Mouse (Mus musculus) embryonic facial prominence, embryonic 13.5 days (tissue): Measurements from ENCODE around the gene Lenep. TPM values are rescaled to one million over a fixed set of nuclear protein-coding genes. Genes with fewer than 3 reads are reported as not detected.

Source experiments
- ATAC-seq: fragments of 200-750 bp; cut with Nextera tagmentation; 2 replicates; pipeline ENCODE4 v1.8.0; 2017; ENCODE audit warnings: low read depth; ENCODE audit not compliant: insufficient number of reproducible peaks, insufficient read depth, low FRiP score, low TSS enrichment
- H3K27ac ChIP-seq: fragments of 300-500 bp; sonication (generic); 2 replicates; pipeline ENCODE4 v1.5.1; 2015; ENCODE audit warnings: moderate library complexity, mild to moderate bottlenecking, inconsistent platforms
- H3K27me3 ChIP-seq: fragments of 300-500 bp; sonication (generic); 2 replicates; pipeline ENCODE4 v1.6.1; 2015; ENCODE audit warnings: mild to moderate bottlenecking, inconsistent platforms
- H3K36me3 ChIP-seq: fragments of 300-500 bp; sonication (generic); 2 replicates; pipeline ENCODE4 v1.6.1; 2015; ENCODE audit warnings: mild to moderate bottlenecking, inconsistent platforms
- H3K4me1 ChIP-seq: fragments of 300-500 bp; sonication (generic); 2 replicates; pipeline ENCODE4 v1.6.1; 2015; ENCODE audit warnings: inconsistent platforms
- H3K4me2 ChIP-seq: fragments of 300-500 bp; sonication (generic); 2 replicates; pipeline ENCODE4 v1.6.1; 2015; ENCODE audit warnings: moderate library complexity, mild to moderate bottlenecking, inconsistent platforms
- H3K4me3 ChIP-seq: fragments of 300-500 bp; sonication (generic); 2 replicates; pipeline ENCODE4 v1.5.1; 2015; ENCODE audit warnings: mild to moderate bottlenecking, inconsistent platforms
- H3K9ac ChIP-seq: fragments of 300-500 bp; sonication (generic); 2 replicates; pipeline ENCODE4 v1.6.1; 2015; ENCODE audit warnings: mild to moderate bottlenecking, inconsistent platforms
- H3K9me3 ChIP-seq: fragments of 300-500 bp; sonication (generic); 2 replicates; pipeline ENCODE4 v1.6.1; 2016; ENCODE audit warnings: inconsistent platforms
- WGBS: fragments of 180-500 bp; shearing (Covaris S2); methylation state at CpG from one replicate; pipeline ENCODE4 v1.1.7; 2015; ENCODE audit warnings: mixed read lengths; 5-methylcytosine and 5-hydroxymethylcytosine counted together
- polyA plus RNA-seq: library from polyadenylated mRNA; unstranded; fragments of >200 nt; fragmentation: Nextera tagmentation; extraction: Ambion mirVana; gene quantifications from 2 replicates; pipeline ENCODE4 v1.2.1, GENCODE M21; 2015

Gene Lenep
- polyA plus RNA-seq, 1 experiment from 2014 or later, result not detected

DNA sequence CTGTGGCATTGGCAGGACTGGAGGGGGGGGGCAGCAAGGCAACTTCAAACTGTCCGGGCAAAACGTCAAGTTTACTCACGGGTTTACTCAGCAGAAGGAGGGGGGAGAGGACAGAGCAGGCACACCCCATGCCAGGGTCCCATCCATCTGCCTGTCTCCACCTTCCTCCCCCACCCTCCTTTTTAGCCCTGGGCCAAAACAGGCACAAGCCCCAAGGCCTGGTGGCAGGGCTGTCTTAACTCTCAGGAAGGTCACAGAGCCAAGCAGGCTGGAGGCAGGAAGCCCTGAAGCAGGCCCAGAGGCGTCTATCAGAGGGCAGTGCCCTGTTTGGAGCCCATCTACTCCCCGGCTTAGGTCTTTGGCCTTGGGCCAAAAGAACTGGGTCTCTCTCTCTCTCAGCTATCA, 12.5 kb downstream of the Lenep start:
- peak overlapping the region; percentile 94; the same call in 1 of the 2 replicates for H3K4me2 ChIP-seq
- no peak overlapping the region for H3K4me3 ChIP-seq
- H3K36me3 ChIP-seq, result no peaks in the 10 kb centered on the region
- ATAC-seq, result no peak
- WGBS, result 52% methylated on average over 5 of the region's 5 CpGs
- peak overlapping the region; percentile 16; the same call in 1 of the 2 replicates for H3K27ac ChIP-seq
- peaks cover 66% of the 10 kb centered on the region for H3K4me1 ChIP-seq
- H3K27me3 ChIP-seq, result peaks cover 29% of the 10 kb centered on the region
- no peak overlapping the region for H3K9ac ChIP-seq
- H3K9me3 ChIP-seq, result no peaks in the 10 kb centered on the region

- Histone ChIP-seq H3K27me3 (peaks cover 29% of the 10 kb centered on the region), H3K4me3 (no peak overlapping the region), H3K4me1 (peaks cover 66% of the 10 kb centered on the region), H3K9ac (no peak overlapping the region), H3K36me3 (no peaks in the 10 kb centered on the region), H3K9me3 (no peaks in the 10 kb centered on the region), H3K4me2 (no peak overlapping the region), H3K27ac (no peak overlapping the region)
- ATAC-seq, result no peak
- 54% methylated on average over 6 of the region's 6 CpGs for WGBS
Measured at GRCm38 (mm10) chr3:89388901-89389740, 13.5 kb downstream of the Lenep start.

GRCm38 (mm10) chr3:89388134-89388881, 14.3 kb downstream of the Lenep start:
- Histone ChIP-seq H3K36me3 (no peaks in the 10 kb centered on the region), H3K27me3 (peaks cover 29% of the 10 kb centered on the region), H3K9me3 (no peaks in the 10 kb centered on the region), H3K4me2 (0 out of 2 replicates have a peak overlapping the region, but pooled peaks have one; percentile 2), H3K4me1 (peaks cover 64% of the 10 kb centered on the region), H3K27ac (no peak overlapping the region), H3K9ac (no peak overlapping the region), H3K4me3 (no peak overlapping the region)
- WGBS, result 69% methylated on average over 11 of the region's 11 CpGs
- ATAC-seq, result no peak

- H3K4me1 ChIP-seq, result peaks cover 60% of the 10 kb centered on the region
- peaks cover 24% of the 10 kb centered on the region for H3K27me3 ChIP-seq
- 70% methylated on average over 11 of the region's 11 CpGs for WGBS
- H3K9ac ChIP-seq, result no peak overlapping the region
- H3K4me3 ChIP-seq, result no peak overlapping the region; the same call in 1 of the 2 replicates
- H3K27ac ChIP-seq, result peak overlapping the region; percentile 11; the same call in 1 of the 2 replicates
- no peak for ATAC-seq
- 0 out of 2 replicates have a peak overlapping the region, but pooled peaks have one; percentile 2 for H3K4me2 ChIP-seq
- no peaks in the 10 kb centered on the region for H3K9me3 ChIP-seq
- H3K36me3 ChIP-seq, result no peaks in the 10 kb centered on the region
Measured at GRCm38 (mm10) chr3:89387632-89388031, 15.0 kb downstream of the Lenep start.

- Histone ChIP-seq H3K9me3 (no peaks in the 10 kb centered on the region), H3K4me3 (no peak overlapping the region; the same call in 1 of the 2 replicates), H3K27ac (peak overlapping the region; percentile 7; the same call in 1 of the 2 replicates), H3K36me3 (no peaks in the 10 kb centered on the region), H3K27me3 (peaks cover 15% of the 10 kb centered on the region), H3K9ac (peak overlapping the region; percentile 36; the same call in 1 of the 2 replicates), H3K4me2 (peak overlapping the region; percentile 33), H3K4me1 (peaks cover 51% of the 10 kb centered on the region)
- 38% methylated on average over 17 of the region's 17 CpGs for WGBS
- ATAC-seq, result no peak
Measured at GRCm38 (mm10) chr3:89386438-89387420, 15.9 kb downstream of the Lenep start.

DNA sequence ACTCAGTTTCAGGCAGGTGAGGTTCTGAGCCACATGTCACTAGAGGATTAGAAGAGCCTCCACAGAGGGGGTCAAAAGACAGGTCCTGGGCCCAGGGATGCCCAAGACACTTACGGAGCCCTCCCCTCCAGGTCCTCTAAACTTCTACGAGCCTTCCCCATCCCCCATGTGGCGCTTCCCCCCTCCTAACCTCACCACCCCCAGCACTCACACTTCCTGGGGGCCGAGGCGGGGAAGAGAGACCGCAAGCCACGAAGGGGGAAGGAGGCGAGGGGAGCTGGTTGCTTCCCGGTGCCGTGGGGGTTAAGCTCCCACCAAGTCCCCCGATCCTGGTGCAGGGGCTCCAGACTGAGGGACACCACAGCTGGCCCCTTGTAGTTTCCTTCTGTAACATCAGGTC, 17.1 kb downstream of the Lenep start:
- Histone ChIP-seq H3K36me3 (peaks cover 5% of the 10 kb centered on the region; the same call in 1 of the 2 replicates), H3K4me2 (peak overlapping the region; percentile 7; the same call in 1 of the 2 replicates), H3K27ac (no peak overlapping the region), H3K4me3 (no peak overlapping the region), H3K9ac (no peak overlapping the region), H3K9me3 (no peaks in the 10 kb centered on the region), H3K27me3 (peaks cover 2% of the 10 kb centered on the region; the same call in 1 of the 2 replicates), H3K4me1 (peaks cover 38% of the 10 kb centered on the region)
- 29% methylated on average over 11 of the region's 11 CpGs for WGBS
- no peak for ATAC-seq

DNA sequence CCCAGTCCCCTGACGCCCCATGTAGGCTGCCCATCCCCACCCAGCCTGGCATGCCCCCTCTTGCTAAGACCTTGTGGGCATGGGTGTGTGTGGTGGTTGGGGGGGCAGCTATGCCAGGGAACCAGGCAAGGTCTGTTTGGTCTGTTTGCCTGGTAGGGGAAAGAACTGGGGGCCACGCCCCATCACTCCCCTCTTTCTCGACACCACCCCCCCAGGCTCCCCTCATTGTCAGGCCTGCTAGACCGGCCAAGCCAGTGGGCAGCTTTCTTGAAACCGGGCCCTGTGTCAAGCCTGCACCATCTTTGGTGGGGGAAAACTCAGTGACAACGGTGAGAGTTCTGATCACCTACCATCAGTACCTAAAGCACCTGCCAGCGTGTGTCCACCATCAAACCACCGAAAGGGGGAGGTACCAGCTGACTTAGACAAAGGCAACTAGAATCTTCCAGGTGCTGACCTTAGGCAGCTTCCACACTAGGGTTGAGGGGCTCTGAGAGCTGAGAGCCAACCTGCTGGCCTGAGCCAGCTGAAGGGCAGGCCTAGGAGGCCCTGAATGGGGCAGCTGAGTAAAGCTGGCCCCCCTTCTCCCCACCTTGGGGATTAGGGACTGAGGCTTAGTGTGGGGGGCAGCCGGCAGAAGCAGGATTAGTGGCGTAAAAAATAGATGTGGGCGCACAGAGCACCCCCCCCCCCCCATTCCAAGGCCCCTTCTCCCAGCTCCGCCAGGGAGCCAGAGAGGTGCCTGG, 18.1 kb downstream of the Lenep start:
- Histone ChIP-seq H3K4me1 (peaks cover 34% of the 10 kb centered on the region), H3K9ac (0 out of 2 replicates have a peak overlapping the region, but pooled peaks have one; percentile 27), H3K4me3 (no peak overlapping the region), H3K36me3 (peaks cover 5% of the 10 kb centered on the region; the same call in 1 of the 2 replicates), H3K4me2 (peak overlapping the region; percentile 9; the same call in 1 of the 2 replicates), H3K27ac (peak overlapping the region; percentile 57), H3K27me3 (no peaks in the 10 kb centered on the region), H3K9me3 (no peaks in the 10 kb centered on the region)
- 56% methylated on average over 10 of the region's 12 CpGs for WGBS
- ATAC-seq, result no peak

DNA sequence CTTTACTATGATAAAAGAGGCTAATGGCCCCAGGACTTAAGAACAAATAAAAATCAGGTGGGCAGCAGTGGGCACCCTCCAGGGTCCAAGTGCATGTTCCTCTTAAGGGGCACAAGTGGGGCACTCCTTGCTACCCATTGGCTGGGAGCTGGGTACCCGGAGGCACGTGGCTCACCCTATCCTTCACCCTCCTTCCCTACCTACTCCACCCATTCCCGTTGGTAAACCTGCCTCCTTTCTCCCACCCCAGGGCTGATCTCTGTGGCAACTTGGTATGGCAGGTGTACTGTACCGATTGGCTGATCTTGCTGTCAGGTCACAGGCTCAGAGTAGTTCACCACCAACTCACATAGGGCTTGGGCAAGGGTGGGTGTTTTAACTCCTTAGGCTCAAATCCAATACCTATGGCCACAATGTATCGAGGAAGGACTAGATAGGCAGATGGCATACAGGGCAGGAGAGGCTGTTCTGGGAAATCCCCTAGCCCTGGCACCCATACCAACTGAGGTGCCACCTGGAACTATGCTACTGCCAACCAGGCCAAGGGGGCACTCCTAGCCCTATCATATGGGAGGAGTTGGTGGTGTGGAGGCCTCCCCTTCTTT, 18.8 kb downstream of the Lenep start:
- H3K36me3 ChIP-seq, result peaks cover 5% of the 10 kb centered on the region; the same call in 1 of the 2 replicates
- WGBS, result 77% methylated on average over 5 of the region's 5 CpGs
- H3K4me1 ChIP-seq, result peaks cover 40% of the 10 kb centered on the region
- no peak overlapping the region for H3K27ac ChIP-seq
- no peak overlapping the region for H3K4me3 ChIP-seq
- no peak overlapping the region for H3K4me2 ChIP-seq
- ATAC-seq, result no peak
- H3K9me3 ChIP-seq, result no peaks in the 10 kb centered on the region
- H3K27me3 ChIP-seq, result no peaks in the 10 kb centered on the region
- no peak overlapping the region for H3K9ac ChIP-seq

DNA sequence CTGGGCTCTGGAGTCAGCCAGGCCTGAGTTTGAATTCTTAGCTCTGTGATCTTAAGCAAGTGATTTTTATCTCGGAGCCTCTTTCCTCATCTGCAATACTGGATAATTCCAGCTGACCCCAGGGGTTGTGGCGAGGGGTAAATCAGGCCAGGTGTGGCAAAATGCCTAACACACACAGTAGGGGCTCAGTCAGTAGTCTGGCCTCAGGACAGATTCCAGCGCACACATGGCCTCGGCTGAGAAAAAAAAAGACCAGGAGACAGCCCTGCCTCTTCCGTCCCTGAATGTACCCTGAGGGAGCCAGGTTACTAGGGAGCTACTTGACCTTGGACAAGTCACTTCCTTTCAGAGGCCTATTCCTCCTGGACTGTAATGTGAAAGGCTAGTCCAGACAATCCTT, 19.6 kb downstream of the Lenep start:
- 59% methylated on average over 5 of the region's 5 CpGs for WGBS
- no peak overlapping the region for H3K4me2 ChIP-seq
- no peaks in the 10 kb centered on the region for H3K27me3 ChIP-seq
- H3K36me3 ChIP-seq, result peaks cover 5% of the 10 kb centered on the region; the same call in 1 of the 2 replicates
- H3K27ac ChIP-seq, result no peak overlapping the region
- no peak overlapping the region for H3K9ac ChIP-seq
- peaks cover 44% of the 10 kb centered on the region for H3K4me1 ChIP-seq
- H3K4me3 ChIP-seq, result no peak overlapping the region
- H3K9me3 ChIP-seq, result no peaks in the 10 kb centered on the region
- no peak for ATAC-seq
